Mouse (Mus musculus) forebrain, embryonic 12.5 days (tissue): Measurements from ENCODE around the gene Pla1a. TPM values are rescaled to one million over a fixed set of nuclear protein-coding genes. Genes with fewer than 3 reads are reported as not detected.

Experiments used
- ATAC-seq: fragments of 200-750 bp; cut with Nextera tagmentation; 2 replicates; pipeline ENCODE4 v1.8.0; 2017; ENCODE audit warnings: moderate TSS enrichment; ENCODE audit not compliant: low FRiP score
- H3K27ac ChIP-seq: fragments of 300-500 bp; sonication (generic); 2 replicates; pipeline ENCODE4 v1.5.1; 2016; ENCODE audit warnings: mild to moderate bottlenecking
- H3K27me3 ChIP-seq: fragments of 300-500 bp; sonication (generic); 2 replicates; pipeline ENCODE4 v1.6.1; 2016; ENCODE audit warnings: mild to moderate bottlenecking
- H3K36me3 ChIP-seq: fragments of 300-500 bp; sonication (generic); replicated peaks from 2 replicates; pipeline ENCODE4 v1.6.1; 2016; ENCODE audit warnings: mild to moderate bottlenecking
- H3K4me1 ChIP-seq: fragments of 300-500 bp; sonication (generic); 2 replicates; pipeline ENCODE4 v1.6.1; 2016
- H3K4me2 ChIP-seq: fragments of 300-500 bp; sonication (generic); 2 replicates; pipeline ENCODE4 v1.6.1; 2016; ENCODE audit warnings: mild to moderate bottlenecking, moderate library complexity
- H3K4me3 ChIP-seq: fragments of 300-500 bp; sonication (generic); replicated peaks from 2 replicates; pipeline ENCODE4 v1.5.1; 2016; ENCODE audit warnings: mild to moderate bottlenecking
- H3K9ac ChIP-seq: fragments of 300-500 bp; sonication (generic); 2 replicates; pipeline ENCODE4 v1.6.1; 2016; ENCODE audit warnings: mild to moderate bottlenecking
- H3K9me3 ChIP-seq: fragments of 300-500 bp; sonication (generic); 2 replicates; pipeline ENCODE4 v1.6.1; 2016
- WGBS: fragments of 180-500 bp; shearing (Covaris S2); methylation state at CpG from one replicate; pipeline ENCODE4 v1.1.7; 2016; 5-methylcytosine and 5-hydroxymethylcytosine counted together
- polyA plus RNA-seq: library from polyadenylated mRNA; unstranded; fragments of >200 nt; fragmentation: Nextera tagmentation; extraction: Ambion mirVana; gene quantifications from 2 replicates; pipeline ENCODE4 v1.2.1, GENCODE M21; 2016

Pla1a gene
- polyA plus RNA-seq, 1 experiment from 2014 or later = 0.15 TPM

- ATAC-seq = no peak
- no peaks in the 10 kb centered on the region for H3K27me3 ChIP-seq
- no peak overlapping the region for H3K9ac ChIP-seq
- no peak overlapping the region for H3K4me2 ChIP-seq
- no peak overlapping the region for H3K27ac ChIP-seq
- no peak overlapping the region for H3K4me3 ChIP-seq
- peaks cover 51% of the 10 kb centered on the region for H3K36me3 ChIP-seq
- no peaks in the 10 kb centered on the region for H3K9me3 ChIP-seq
- 92% methylated on average over 8 of the region's 8 CpGs for WGBS
- no peaks in the 10 kb centered on the region for H3K4me1 ChIP-seq
Measured at GRCm38 (mm10) chr16:38442216-38442615, 9.3 kb upstream of the Pla1a start.

DNA sequence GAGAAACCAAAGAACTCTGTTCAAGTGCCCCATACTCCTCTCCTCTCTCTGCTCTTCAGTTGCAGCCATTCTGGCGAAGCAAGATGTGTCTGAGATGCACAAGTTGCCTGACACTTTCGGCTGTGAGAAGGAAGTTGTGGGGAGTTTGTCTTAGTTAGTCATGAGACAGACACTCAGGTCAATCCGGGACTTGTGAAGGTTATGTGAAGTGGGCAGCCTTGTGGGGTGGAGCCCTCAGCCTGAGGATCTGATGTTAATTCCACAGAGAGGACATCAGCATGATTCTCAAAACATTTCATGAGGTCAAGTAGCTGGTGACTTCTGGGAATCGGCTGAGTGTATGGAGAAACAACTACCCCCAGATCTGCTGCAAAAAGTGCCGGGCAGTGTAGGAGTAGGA, 8.7 kb upstream of the Pla1a start:
- H3K9me3 ChIP-seq = no peaks in the 10 kb centered on the region
- 88% methylated on average over 5 of the region's 5 CpGs for WGBS
- H3K27me3 ChIP-seq = no peaks in the 10 kb centered on the region
- no peak overlapping the region for H3K4me3 ChIP-seq
- H3K36me3 ChIP-seq = peaks cover 45% of the 10 kb centered on the region
- H3K27ac ChIP-seq = no peak overlapping the region
- ATAC-seq = no peak
- H3K4me2 ChIP-seq = no peak overlapping the region
- no peak overlapping the region for H3K9ac ChIP-seq
- no peaks in the 10 kb centered on the region for H3K4me1 ChIP-seq

GRCm38 (mm10) chr16:38440403-38440802, 7.5 kb upstream of the Pla1a start:
- peaks cover 33% of the 10 kb centered on the region for H3K36me3 ChIP-seq
- WGBS = 85% methylated on average over 6 of the region's 6 CpGs

GRCm38 (mm10) chr16:38439190-38439589, 6.2 kb upstream of the Pla1a start:
- H3K9me3 ChIP-seq = no peaks in the 10 kb centered on the region
- H3K27ac ChIP-seq = no peak overlapping the region
- no peaks in the 10 kb centered on the region for H3K27me3 ChIP-seq
- no peak overlapping the region for H3K4me3 ChIP-seq
- no peak overlapping the region for H3K4me2 ChIP-seq
- H3K9ac ChIP-seq = no peak overlapping the region
- H3K36me3 ChIP-seq = peaks cover 21% of the 10 kb centered on the region
- H3K4me1 ChIP-seq = no peaks in the 10 kb centered on the region
- no peak for ATAC-seq
- WGBS = 80% methylated on average over 1 of the region's 1 CpGs

More at GRCm38 (mm10) chr16:38440403-38440802, 7.5 kb upstream of the Pla1a start:
- H3K4me3 ChIP-seq = no peak overlapping the region
- no peak overlapping the region for H3K27ac ChIP-seq
- no peak overlapping the region for H3K9ac ChIP-seq
- no peaks in the 10 kb centered on the region for H3K27me3 ChIP-seq
- H3K9me3 ChIP-seq = no peaks in the 10 kb centered on the region
- H3K4me2 ChIP-seq = no peak overlapping the region
- H3K4me1 ChIP-seq = no peaks in the 10 kb centered on the region
- ATAC-seq = no peak

- WGBS = 89% methylated on average over 4 of the region's 4 CpGs
- H3K27ac ChIP-seq = no peak overlapping the region
- no peaks in the 10 kb centered on the region for H3K27me3 ChIP-seq
- no peaks in the 10 kb centered on the region for H3K36me3 ChIP-seq
- no peak overlapping the region for H3K4me2 ChIP-seq
- no peak overlapping the region for H3K4me3 ChIP-seq
- ATAC-seq = no peak
- H3K9me3 ChIP-seq = no peaks in the 10 kb centered on the region
- H3K9ac ChIP-seq = no peak overlapping the region
- H3K4me1 ChIP-seq = no peaks in the 10 kb centered on the region
Measured at GRCm38 (mm10) chr16:38434295-38434795, 1.4 kb upstream of the Pla1a start.

DNA sequence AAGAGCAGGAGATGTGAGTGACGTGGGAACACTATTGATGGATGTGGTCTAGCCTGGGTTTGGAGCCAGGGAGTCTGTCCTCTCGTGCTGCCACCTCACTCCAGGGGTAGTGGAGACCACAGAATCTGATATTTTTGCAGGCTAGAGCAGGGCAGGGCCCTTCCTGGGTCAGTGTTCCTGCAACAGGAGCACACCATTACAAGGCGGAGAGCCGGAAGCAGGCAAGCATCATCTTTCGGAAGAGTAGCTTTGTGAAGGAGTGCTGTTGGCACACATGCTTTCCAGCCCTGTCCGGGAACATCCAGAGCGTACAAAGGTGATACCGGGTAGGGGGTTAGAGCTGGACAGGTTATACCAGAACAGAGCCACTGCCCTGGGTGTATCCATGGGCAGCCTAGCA, 569 bp upstream of the Pla1a start:
- WGBS = 87% methylated on average over 8 of the region's 8 CpGs
- Histone ChIP-seq H3K4me2 (no peak overlapping the region), H3K27me3 (no peaks in the 10 kb centered on the region), H3K9me3 (no peaks in the 10 kb centered on the region), H3K9ac (no peak overlapping the region), H3K4me3 (no peak overlapping the region), H3K27ac (no peak overlapping the region), H3K4me1 (no peaks in the 10 kb centered on the region), H3K36me3 (no peaks in the 10 kb centered on the region)
- ATAC-seq = no peak

GRCm38 (mm10) chr16:38431446-38432185, 1.3 kb downstream of the Pla1a start:
- 38% methylated on average over 13 of the region's 13 CpGs for WGBS
- ATAC-seq = no peak

GRCm38 (mm10) chr16:38425799-38426198, 7.1 kb downstream of the Pla1a start:
- Histone ChIP-seq H3K4me3 (no peak overlapping the region), H3K36me3 (no peaks in the 10 kb centered on the region), H3K4me1 (no peaks in the 10 kb centered on the region), H3K9ac (no peak overlapping the region), H3K27me3 (no peaks in the 10 kb centered on the region), H3K27ac (no peak overlapping the region), H3K9me3 (no peaks in the 10 kb centered on the region), H3K4me2 (no peak overlapping the region)
- no peak for ATAC-seq
- 86% methylated on average over 1 of the region's 1 CpGs for WGBS

More at GRCm38 (mm10) chr16:38431446-38432185, 1.3 kb downstream of the Pla1a start:
- H3K9me3 ChIP-seq = no peaks in the 10 kb centered on the region
- no peak overlapping the region for H3K4me3 ChIP-seq
- H3K9ac ChIP-seq = no peak overlapping the region
- no peaks in the 10 kb centered on the region for H3K36me3 ChIP-seq
- H3K27ac ChIP-seq = no peak overlapping the region
- no peaks in the 10 kb centered on the region for H3K27me3 ChIP-seq
- no peak overlapping the region for H3K4me2 ChIP-seq
- no peaks in the 10 kb centered on the region for H3K4me1 ChIP-seq

DNA sequence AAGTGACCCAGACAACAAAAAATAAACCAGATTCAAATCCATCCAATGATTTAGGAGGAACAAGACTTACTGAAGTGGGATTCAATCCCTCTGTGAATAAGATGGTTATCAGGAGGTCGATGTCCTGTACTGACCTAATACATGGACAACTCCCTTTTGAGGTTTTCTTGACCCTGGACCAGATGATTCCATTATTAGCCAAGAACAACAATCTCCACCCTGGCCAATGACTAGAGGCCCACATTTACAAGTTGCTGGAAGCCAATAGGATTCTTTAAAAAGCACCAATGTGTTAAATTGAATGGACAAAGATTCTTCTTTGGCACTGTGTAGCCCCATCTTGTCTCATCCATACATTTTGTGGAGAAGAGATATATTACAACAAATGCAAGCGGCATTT, 7.6 kb downstream of the Pla1a start:
- no peaks in the 10 kb centered on the region for H3K4me1 ChIP-seq

DNA sequence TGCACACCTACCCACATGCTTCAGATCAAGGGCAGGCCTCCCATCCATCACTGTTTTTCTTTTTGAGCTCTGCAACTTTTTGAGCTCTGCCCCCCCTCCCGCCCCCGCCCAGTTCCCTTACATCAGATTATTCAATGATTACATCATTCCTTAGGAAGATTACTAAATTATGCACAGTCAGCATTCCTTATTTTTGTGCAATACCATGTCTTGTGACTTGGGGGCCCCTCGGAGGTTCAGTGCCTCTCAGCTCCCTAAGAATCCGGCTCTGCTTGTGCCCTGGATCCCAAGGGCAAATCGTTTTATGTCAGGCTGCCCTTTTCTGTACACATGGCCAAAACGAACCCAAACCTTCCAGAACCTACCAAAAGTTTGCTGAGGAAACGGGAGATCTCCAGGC, 18.0 kb downstream of the Pla1a start:
- H3K27me3 ChIP-seq = no peaks in the 10 kb centered on the region
- H3K27ac ChIP-seq = no peak overlapping the region
- H3K9me3 ChIP-seq = no peaks in the 10 kb centered on the region
- no peak overlapping the region for H3K4me3 ChIP-seq
- no peak overlapping the region for H3K9ac ChIP-seq
- H3K4me1 ChIP-seq = no peaks in the 10 kb centered on the region
- WGBS = 87% methylated on average over 7 of the region's 7 CpGs
- H3K36me3 ChIP-seq = no peaks in the 10 kb centered on the region
- H3K4me2 ChIP-seq = no peak overlapping the region
- no peak for ATAC-seq

More for the DNA sequence above, 7.6 kb downstream of the Pla1a start:
- 94% methylated on average over 2 of the region's 2 CpGs for WGBS
- Histone ChIP-seq H3K27ac (no peak overlapping the region), H3K36me3 (no peaks in the 10 kb centered on the region), H3K27me3 (no peaks in the 10 kb centered on the region), H3K9me3 (no peaks in the 10 kb centered on the region), H3K4me3 (no peak overlapping the region), H3K4me2 (no peak overlapping the region), H3K9ac (no peak overlapping the region)
- no peak for ATAC-seq

- no peak overlapping the region for H3K27ac ChIP-seq
- no peaks in the 10 kb centered on the region for H3K9me3 ChIP-seq
- no peaks in the 10 kb centered on the region for H3K27me3 ChIP-seq
- no peak overlapping the region for H3K4me2 ChIP-seq
- ATAC-seq = no peak
- H3K4me1 ChIP-seq = peaks cover 2% of the 10 kb centered on the region; the same call in 1 of the 2 replicates
- H3K4me3 ChIP-seq = no peak overlapping the region
- H3K36me3 ChIP-seq = no peaks in the 10 kb centered on the region
- 91% methylated on average over 8 of the region's 8 CpGs for WGBS
- no peak overlapping the region for H3K9ac ChIP-seq
Measured at GRCm38 (mm10) chr16:38408416-38408815, 24.5 kb downstream of the Pla1a start.

DNA sequence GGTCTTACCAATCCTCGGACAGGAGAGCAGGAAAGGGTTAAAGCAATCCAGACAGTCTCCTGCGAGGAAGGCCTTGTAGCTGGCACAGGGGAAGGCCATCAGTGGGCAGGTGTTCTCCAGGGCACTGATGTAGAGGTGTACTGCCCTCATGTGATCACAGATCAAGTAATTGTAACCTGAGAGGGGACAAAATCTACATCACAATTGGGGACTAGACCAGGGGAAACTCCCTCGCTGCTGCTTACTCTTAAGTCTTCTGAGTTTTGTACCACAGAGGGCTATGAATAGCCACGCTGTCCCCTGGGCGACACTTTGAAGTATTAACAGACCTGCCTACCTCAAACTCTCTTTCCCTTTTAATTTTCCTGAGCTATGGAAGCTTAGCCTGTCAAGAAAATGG, 25.4 kb downstream of the Pla1a start:
- no peaks in the 10 kb centered on the region for H3K36me3 ChIP-seq
- ATAC-seq = no peak
- no peaks in the 10 kb centered on the region for H3K27me3 ChIP-seq
- no peaks in the 10 kb centered on the region for H3K9me3 ChIP-seq
- H3K4me1 ChIP-seq = peaks cover 2% of the 10 kb centered on the region; the same call in 1 of the 2 replicates
- no peak overlapping the region for H3K27ac ChIP-seq
- H3K9ac ChIP-seq = no peak overlapping the region
- WGBS = 33% methylated on average over 5 of the region's 5 CpGs
- no peak overlapping the region for H3K4me3 ChIP-seq
- H3K4me2 ChIP-seq = no peak overlapping the region

GRCm38 (mm10) chr16:38406708-38407107, 26.2 kb downstream of the Pla1a start:
- WGBS = 88% methylated on average over 6 of the region's 6 CpGs
- Histone ChIP-seq H3K9ac (no peak overlapping the region), H3K36me3 (no peaks in the 10 kb centered on the region), H3K27me3 (no peaks in the 10 kb centered on the region), H3K4me2 (no peak overlapping the region), H3K9me3 (no peaks in the 10 kb centered on the region), H3K27ac (no peak overlapping the region), H3K4me3 (no peak overlapping the region), H3K4me1 (peaks cover 2% of the 10 kb centered on the region; the same call in 1 of the 2 replicates)
- no peak for ATAC-seq
